Mouse (Mus musculus) 3134 (cell line): ENCODE results near the gene Snx4.
A peak's percentile ranks its signal among the peaks of the same experiment; 100 is the strongest.

Source experiments
- DNase-seq: peaks from one replicate; pipeline ENCODE4 v3.0.0-alpha.2; 2011; ENCODE audit warnings: low spot score; ENCODE audit not compliant: insufficient read length; ENCODE audit errors: extremely low read depth

The Snx4 gene

DNA sequence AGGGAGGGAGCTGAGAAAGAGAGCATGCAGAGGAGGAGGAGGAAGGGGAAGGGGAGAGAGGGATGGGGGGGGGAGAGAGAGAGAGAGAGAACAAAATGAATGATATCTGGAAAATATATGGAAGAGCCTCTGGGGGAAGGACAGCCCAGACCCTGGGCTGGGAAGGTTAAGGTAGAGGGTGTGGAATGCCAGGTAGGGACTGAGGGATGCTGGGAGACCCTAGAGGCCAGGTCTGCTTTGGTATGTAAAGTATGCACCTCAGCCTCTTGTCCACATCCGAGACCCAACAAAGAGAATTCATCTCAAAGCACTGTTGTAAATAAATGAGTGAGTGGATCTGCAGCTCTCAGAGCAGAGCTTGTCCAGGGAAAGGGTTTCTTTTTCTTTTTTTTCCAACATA is 91.1 kb downstream of the Snx4 start:
- no peak for DNase-seq

DNA sequence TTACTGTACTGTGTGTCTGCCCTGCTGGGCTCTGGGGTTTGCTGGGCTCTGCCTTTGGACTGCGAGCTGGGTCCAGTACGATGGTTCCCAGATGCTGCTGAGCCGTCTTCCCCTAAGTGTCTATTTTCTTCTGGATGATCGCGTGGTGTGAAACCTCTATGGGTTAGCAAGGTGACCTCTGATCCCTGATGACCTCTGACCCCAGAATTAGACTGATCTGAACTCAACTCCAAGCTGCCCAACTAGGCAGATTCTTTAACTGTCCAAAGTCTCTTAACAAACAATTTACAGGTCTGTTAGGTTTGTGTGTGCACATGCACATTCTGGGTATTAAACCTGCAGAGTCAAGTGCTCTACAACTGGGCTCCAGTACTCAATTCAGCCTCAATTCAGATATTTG is 91.9 kb downstream of the Snx4 start:
- DNase-seq = no peak

DNA sequence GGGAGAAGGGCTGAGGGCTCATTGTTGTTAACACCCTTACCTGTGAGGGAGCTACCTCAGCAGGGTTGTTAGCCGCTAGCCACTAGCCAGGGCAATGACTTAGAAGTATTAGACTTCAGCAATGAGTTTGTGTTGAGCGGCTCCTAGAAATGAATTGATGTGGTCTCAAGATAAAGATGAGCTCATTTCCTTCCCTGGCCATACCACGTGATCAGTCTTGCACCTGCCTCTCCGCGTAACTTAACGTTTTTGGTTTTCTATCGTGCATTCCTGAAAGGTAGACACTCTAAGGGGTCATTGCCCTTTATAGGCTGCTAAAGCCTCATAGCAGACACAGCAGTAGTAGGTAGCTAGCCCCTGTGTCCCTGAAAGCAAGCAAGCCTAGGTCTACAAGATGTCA is 92.4 kb downstream of the Snx4 start:
- no peak for DNase-seq

DNA sequence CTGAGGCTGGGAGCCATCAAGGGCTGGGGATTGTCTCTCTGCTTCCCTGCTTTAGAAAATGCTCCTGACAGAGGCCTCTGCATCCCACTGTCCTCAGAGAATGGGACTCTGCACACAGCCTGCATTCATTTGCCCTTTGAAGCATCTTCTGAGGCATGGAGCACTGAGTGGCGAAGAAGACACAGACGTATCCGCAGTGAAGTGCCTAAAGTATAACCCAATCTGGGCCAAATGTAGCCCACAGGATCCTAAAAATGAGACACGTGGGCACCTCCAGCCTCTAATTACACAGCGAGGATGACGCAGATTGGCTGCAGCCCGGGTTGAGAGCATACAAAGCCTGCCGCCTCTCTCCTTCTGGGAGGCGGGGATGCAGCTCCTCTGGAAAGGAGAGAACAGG is 93.1 kb downstream of the Snx4 start:
- no peak for DNase-seq

DNA sequence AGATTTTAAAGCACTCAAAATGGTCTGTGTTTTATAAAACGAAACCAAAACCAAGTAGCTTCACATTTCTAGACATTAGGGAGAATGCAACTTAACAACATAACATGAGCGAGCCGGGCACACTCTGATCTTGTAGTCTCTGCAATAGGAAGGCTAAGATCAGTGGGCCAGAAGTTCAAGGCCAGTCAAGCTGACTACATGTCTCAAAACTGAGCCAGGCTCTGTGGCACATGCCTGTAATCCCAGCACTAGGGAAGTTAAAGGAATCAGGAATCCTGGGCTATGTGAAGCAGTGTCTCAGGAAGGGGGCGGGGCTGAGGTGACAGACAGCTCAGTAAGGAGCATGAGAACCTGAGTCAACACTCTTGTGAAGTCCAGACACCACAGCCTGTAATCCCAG is 93.6 kb downstream of the Snx4 start:
- DNase-seq = peak; percentile 65

DNA sequence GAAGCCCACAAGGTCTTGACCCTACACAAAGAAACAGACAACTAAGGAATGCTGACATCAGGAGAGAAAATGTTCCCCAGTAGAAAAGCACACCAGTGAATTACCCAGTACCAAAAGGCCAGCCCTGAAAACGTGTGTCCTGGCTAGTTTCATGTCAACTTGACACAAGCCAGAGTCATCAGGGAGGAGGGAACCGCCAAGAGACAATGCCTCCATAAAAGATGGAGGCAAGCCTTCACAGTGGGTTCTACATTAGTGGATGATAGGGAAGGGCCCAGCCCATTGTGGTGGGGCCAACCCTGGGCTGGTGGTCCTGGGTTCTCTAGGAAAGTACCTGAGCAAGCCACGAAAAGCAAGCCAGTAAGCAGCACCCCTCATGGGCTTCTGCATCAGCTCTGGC is 95.1 kb downstream of the Snx4 start:
- DNase-seq = no peak

DNA sequence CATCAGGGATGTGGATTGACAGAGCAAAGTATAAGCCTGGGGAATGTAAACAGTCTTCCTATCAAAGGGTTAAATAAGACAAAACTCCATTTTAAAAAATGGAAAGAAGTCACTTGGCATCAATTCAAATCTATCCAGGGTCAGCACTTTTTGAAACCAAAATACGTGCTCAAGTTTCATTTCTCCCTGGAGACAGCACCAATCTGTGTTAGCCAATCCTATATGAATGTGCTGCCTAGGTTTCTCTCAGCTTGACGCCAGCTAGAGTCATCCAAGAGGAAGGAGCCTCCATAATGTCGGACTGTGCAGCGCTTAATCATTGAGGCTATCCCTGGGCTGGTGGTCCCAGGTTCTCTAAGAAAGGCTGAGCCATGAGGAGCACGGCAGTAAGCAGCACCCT is 95.9 kb downstream of the Snx4 start:
- DNase-seq = no peak
